Mouse (Mus musculus) thymus, postnatal 0 days (tissue): ENCODE data around the gene Eef2. TPM values are rescaled to one million over a fixed set of nuclear protein-coding genes. Genes with fewer than 3 reads are reported as not detected.
"Not testable (repeated sequence)": the region's sequence is repeated elsewhere in the genome, so short reads cannot be mapped to it uniquely, and the experiment has no call there.

Source experiments
- DNase-seq: peaks from one replicate; pipeline ENCODE4 v3.0.0-alpha.2; 2015; ENCODE audit warnings: low spot score
- polyA plus RNA-seq: library from polyadenylated mRNA; unstranded; fragments of >200 nt; fragmentation: Nextera tagmentation; extraction: Ambion mirVana; gene quantifications from 2 replicates; pipeline ENCODE4 v1.2.1, GENCODE M21; 2015

The Eef2 gene
- polyA plus RNA-seq, 1 experiment from 2014 or later = 638 TPM

GRCm38 (mm10) chr10:81198990-81199389 is 22.6 kb downstream of the Eef2 start:
- no peak for DNase-seq

- no peak for DNase-seq
Measured at GRCm38 (mm10) chr10:81200141-81200540, 23.7 kb downstream of the Eef2 start.

- no peak for DNase-seq
Measured at GRCm38 (mm10) chr10:81200605-81201287, 24.3 kb downstream of the Eef2 start.

- DNase-seq = no peak
Measured at GRCm38 (mm10) chr10:81201807-81202758, 25.7 kb downstream of the Eef2 start, which contains the start of gene Nmrk2. TSS of gene Nmrk2 (minus strand) at chr10:81202051.

- no peak for DNase-seq
Measured at GRCm38 (mm10) chr10:81202978-81203720, 26.7 kb downstream of the Eef2 start.

- DNase-seq = no peak
Measured at GRCm38 (mm10) chr10:81204137-81204536, 27.7 kb downstream of the Eef2 start.

GRCm38 (mm10) chr10:81210154-81210553 is 33.7 kb downstream of the Eef2 start:
- DNase-seq = no peak

GRCm38 (mm10) chr10:81216260-81216659 is 39.8 kb downstream of the Eef2 start:
- DNase-seq = no peak

GRCm38 (mm10) chr10:81216810-81217209 is 40.4 kb downstream of the Eef2 start:
- DNase-seq = no peak

GRCm38 (mm10) chr10:81217267-81217666 is 40.8 kb downstream of the Eef2 start:
- peak; percentile 48 for DNase-seq

- DNase-seq = peak; percentile 75
Measured at GRCm38 (mm10) chr10:81217964-81218363, 41.5 kb downstream of the Eef2 start.

- DNase-seq = no peak
Measured at GRCm38 (mm10) chr10:81221402-81222015, 45.1 kb downstream of the Eef2 start.

GRCm38 (mm10) chr10:81223731-81224130 is 47.3 kb downstream of the Eef2 start:
- DNase-seq = not testable (repeated sequence)

GRCm38 (mm10) chr10:81229735-81230437 is 53.5 kb downstream of the Eef2 start:
- DNase-seq = peak; percentile 56

GRCm38 (mm10) chr10:81230438-81231332 is 54.3 kb downstream of the Eef2 start, which contains the start of gene Atcay:
TSS of gene Atcay (minus strand) at chr10:81230833.
- no peak for DNase-seq

GRCm38 (mm10) chr10:81231436-81231835 is 55.0 kb downstream of the Eef2 start:
- no peak for DNase-seq
